Mouse (Mus musculus): Measurements from ENCODE around the gene Mrps27.

GRCm38 (mm10) chr13:99397228-99397627 is 52.6 kb downstream of the Mrps27 start:
- TF ChIP-seq CTCF (IDR thresholded peaks at IDR 0.05; ENCODE audit: borderline replicate concordance, extremely low read depth, insufficient read depth, insufficient read length) (no peak), POLR2A (IDR thresholded peaks at IDR 0.05; ENCODE audit: borderline replicate concordance, extremely low read depth, insufficient read depth, insufficient read length, poor library complexity, severe bottlenecking) (no peak)

Data from brain, embryonic 14.5 days (tissue).